18 mouse cellular contexts compared by ENCODE assay signal in genomic region chr9:110322972-110323371, GRCm38 (mm10).
"Had no signal": no experiment of that assay in that cellular context is flagged by ENCODE, and none has a peak within 500 bp of the region (broad histone marks: within the 10 kb centered on the region; RNA-seq: fewer than 3 reads in every experiment).

No protein-coding gene starts in this region.

- H3K27me3 ChIP-seq: midbrain, embryonic 12.5 days; neural tube, embryonic 13.5 days; neural tube, embryonic 15.5 days had no signal

- H3K9me3 ChIP-seq: midbrain, embryonic 10.5 days; midbrain, embryonic 12.5 days; neural tube, embryonic 13.5 days; neural tube, embryonic 15.5 days had no signal

- H3K27ac ChIP-seq: midbrain, embryonic 10.5 days; midbrain, embryonic 12.5 days; neural tube, embryonic 13.5 days; neural tube, embryonic 15.5 days had no signal

- H3K9ac ChIP-seq: lung, embryonic 14.5 days; midbrain, embryonic 12.5 days; neural tube, embryonic 13.5 days; neural tube, embryonic 15.5 days had no signal

- H3K4me3 ChIP-seq: midbrain, embryonic 10.5 days; midbrain, embryonic 12.5 days; myocyte; neural tube, embryonic 13.5 days; neural tube, embryonic 15.5 days had no signal

- H3K4me1 ChIP-seq: midbrain, embryonic 12.5 days; neural tube, embryonic 13.5 days; neural tube, embryonic 15.5 days had no signal

- DNase-seq: lung, adult 18-20 months; lung, embryonic 14.5 days; lung, postnatal 10 days; lung, postnatal 4 days; midbrain, embryonic 14.5 days; retina, postnatal 1 day; right cerebral cortex, adult 18-20 months; right cerebral cortex, postnatal 25 days; right cerebral cortex, postnatal 4 days; spleen, adult 18-20 months; thymus, adult 2 months; thymus, postnatal 25 days; thymus, postnatal 4 days had no signal
